Mouse (Mus musculus) olfactory bulb, adult 2 months (tissue): Measurements from ENCODE around the gene Trp53. TPM values are rescaled to one million over a fixed set of nuclear protein-coding genes. Genes with fewer than 3 reads are reported as not detected.
A peak's percentile ranks its signal among the peaks of the same experiment; 100 is the strongest.

Experiments
- H3K27ac ChIP-seq: fragments of 200-500 bp; 2 replicates; pipeline ENCODE4 v1.5.1; 2012; ENCODE audit warnings: low read depth, low read length; ENCODE audit not compliant: insufficient read depth
- H3K4me1 ChIP-seq: fragments of 200-500 bp; 2 replicates; pipeline ENCODE4 v1.6.1; 2012; ENCODE audit warnings: low read length; ENCODE audit not compliant: control insufficient read depth, insufficient read depth
- H3K4me3 ChIP-seq: fragments of 200-500 bp; 2 replicates; pipeline ENCODE4 v1.5.1; 2012; ENCODE audit warnings: mild to moderate bottlenecking, low read depth, low read length, moderate library complexity; ENCODE audit not compliant: insufficient read depth
- CTCF ChIP-seq: fragments of 200-500 bp; IDR thresholded peaks from 2 replicates; pipeline ENCODE4 v1.5.1; 2012; ENCODE audit warnings: low read depth, mild to moderate bottlenecking, low read length, moderate library complexity; ENCODE audit not compliant: insufficient read depth
- POLR2A ChIP-seq: fragments of 200-500 bp; IDR thresholded peaks from 2 replicates; pipeline ENCODE4 v1.6.1; 2012; ENCODE audit warnings: mild to moderate bottlenecking, low read depth, low read length, moderate library complexity; ENCODE audit not compliant: insufficient read depth
- WGBS: fragments of 180-500 bp; shearing (Covaris S2); methylation state at CpG from one replicate; pipeline ENCODE4 v1.1.7; 2018; 5-methylcytosine and 5-hydroxymethylcytosine counted together
- polyA plus RNA-seq: library from polyadenylated mRNA; stranded (reverse); fragments of >200 nt; gene quantifications from 2 replicates; pipeline ENCODE4 v1.2.4, GENCODE M21; 2012; ENCODE audit warnings: low replicate concordance; ENCODE audit not compliant: missing spikeins, insufficient read depth, insufficient read length

Trp53 gene
- polyA plus RNA-seq, 1 experiment, result not detected

DNA sequence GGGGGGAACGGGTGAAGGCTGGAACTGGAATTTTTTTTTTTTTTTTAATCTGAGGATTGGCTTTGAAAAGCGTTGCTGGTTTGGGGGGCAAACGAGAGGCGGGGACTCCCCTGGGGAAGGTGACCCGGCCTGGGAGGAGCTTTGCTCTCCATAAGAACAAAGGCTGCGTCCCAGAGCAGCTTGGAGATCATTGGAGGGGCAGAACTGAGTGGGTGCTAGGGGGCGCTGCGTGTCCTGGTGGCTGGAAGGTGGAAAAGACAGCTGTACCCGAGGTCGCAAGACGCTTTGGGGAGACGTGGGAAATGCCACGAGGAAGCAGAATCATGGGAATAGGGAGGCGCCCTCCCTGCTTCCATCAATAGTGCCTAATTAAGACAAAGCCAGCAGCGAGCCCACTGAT lies 33.1 kb upstream of the Trp53 start:
- under 1% methylated on average over 15 of the region's 15 CpGs for WGBS
- Histone ChIP-seq H3K4me1 (peaks cover 42% of the 10 kb centered on the region), H3K4me3 (peak overlapping the region; percentile 44), H3K27ac (peak overlapping the region; percentile 91)
- peak; percentile 36; the same call in 1 of the 2 replicates for TF ChIP-seq CTCF
- no peak for TF ChIP-seq POLR2A

DNA sequence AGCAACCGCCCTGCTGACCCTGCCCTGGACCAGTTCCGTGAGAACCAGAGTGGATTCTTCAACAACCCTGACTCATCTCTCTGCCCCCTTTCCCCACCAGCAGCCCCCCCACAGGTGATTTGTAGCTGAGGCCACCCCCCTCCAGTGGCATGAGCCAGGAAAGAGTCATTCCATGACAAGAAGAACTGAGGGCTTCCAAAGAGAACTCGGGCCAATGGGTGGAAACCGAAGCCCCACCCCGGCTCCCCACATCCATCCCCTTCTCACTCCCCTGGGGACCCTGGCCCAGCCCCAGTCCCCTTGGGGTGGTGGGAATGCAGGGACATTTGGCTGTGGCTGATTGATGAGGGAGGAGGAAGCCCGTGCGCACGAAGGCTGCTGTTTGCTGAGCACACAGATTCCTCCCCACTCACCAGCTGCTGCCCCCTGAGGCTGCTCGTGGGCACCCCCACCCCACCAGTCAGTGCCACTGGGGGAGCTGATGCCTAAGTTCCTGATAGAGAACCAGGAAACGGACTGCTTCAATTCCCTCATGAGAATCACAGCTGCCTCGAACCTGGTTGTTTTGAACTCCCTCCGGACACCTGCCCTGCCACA lies 31.0 kb upstream of the Trp53 start, which contains the start of gene Dnah2:
TSS of gene Dnah2 (minus strand) at position 51 of the 597 bp plus-strand sequence.
- Histone ChIP-seq H3K27ac (no peak within 1 kb of the TSS), H3K4me3 (no peak within 1 kb of the TSS), H3K4me1 (peaks cover 47% of the 10 kb centered on the region)
- WGBS, result 49% methylated on average over 12 of the region's 12 CpGs
- no peak for TF ChIP-seq POLR2A
- no peak for TF ChIP-seq CTCF

DNA sequence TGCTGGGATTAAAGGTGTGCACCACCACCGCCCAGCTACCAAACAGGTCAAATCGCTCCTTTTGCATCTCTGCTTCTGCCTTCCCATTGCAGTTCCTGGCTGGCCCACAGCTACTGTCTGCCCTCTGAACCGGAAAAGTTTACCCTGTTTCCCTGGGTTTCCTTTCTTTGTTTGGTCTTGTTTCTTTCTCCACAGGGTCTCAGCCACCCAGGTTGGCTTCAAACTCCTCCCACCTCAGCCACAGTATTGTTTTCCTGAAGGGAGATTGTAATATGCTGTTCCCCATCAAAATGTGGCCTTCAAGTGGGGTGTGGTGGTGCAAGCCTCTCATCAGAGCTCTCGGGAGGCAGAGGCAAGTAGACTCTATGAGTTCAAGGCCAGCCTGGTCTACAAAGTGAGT lies 28.8 kb upstream of the Trp53 start:
- Histone ChIP-seq H3K4me3 (no peak overlapping the region), H3K27ac (no peak overlapping the region), H3K4me1 (peaks cover 52% of the 10 kb centered on the region)
- WGBS, result 80% methylated on average over 4 of the region's 4 CpGs
- TF ChIP-seq POLR2A (no peak), CTCF (no peak)

DNA sequence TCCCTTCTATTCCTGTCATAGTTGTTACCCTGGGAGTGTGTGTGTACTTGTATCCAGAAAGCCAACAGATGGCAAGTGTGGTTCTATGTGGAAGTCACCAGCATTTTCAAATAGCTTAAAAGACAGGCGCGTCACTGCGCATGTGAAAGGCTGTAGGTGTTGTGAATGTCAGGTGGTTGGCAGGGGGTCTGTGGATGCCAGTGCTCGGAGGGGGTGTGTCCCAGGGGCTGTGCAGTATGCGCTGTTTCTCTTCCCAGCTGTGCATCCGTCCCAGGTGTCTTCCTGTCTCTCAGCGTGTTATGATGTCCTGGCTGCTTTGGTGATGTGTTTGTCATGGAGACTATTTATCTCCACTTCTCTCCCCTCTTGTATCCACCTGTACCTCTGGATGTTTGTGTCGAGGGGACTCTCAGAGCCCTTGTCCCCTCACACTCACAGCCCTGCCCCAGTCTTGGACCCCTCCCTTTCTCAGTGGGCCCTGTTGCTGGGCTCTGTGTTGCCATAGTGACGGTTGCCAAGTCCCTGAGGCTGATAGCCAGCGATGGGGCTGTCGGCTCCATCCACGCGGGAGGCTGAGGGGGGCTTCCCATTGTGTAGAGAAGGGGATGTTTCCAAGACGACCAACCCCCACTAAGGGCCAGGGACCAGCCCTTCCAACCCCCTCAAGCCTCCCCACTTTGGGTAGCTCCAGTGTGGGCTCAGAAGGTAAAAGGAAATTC lies 27.4 kb upstream of the Trp53 start:
- no peak for TF ChIP-seq POLR2A
- no peak for TF ChIP-seq CTCF
- 14% methylated on average over 14 of the region's 14 CpGs for WGBS
- H3K4me3 ChIP-seq, result no peak overlapping the region
- no peak overlapping the region for H3K27ac ChIP-seq
- H3K4me1 ChIP-seq, result peaks cover 58% of the 10 kb centered on the region

DNA sequence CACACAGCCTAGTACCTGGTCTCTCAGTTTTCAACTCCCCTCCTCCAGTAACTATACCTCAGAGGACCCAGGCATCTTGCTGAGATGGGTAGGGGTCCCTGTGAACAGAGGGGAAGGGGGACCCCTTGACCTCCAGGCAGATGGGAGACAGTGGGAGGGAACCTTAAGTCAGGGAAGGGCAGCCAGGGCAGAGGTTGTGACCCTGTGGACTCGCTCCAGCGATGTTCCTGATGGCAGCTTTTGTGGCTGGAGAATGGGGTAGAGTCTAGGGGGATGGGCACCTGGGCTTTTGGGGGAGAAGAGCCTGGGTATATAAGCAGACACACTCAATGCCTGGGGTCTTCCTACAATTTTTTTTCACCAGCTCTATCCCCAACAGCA lies 26.8 kb upstream of the Trp53 start:
- 15% methylated on average over 2 of the region's 2 CpGs for WGBS
- H3K27ac ChIP-seq, result no peak overlapping the region
- no peak for TF ChIP-seq CTCF
- no peak for TF ChIP-seq POLR2A
- peaks cover 57% of the 10 kb centered on the region for H3K4me1 ChIP-seq
- no peak overlapping the region for H3K4me3 ChIP-seq

DNA sequence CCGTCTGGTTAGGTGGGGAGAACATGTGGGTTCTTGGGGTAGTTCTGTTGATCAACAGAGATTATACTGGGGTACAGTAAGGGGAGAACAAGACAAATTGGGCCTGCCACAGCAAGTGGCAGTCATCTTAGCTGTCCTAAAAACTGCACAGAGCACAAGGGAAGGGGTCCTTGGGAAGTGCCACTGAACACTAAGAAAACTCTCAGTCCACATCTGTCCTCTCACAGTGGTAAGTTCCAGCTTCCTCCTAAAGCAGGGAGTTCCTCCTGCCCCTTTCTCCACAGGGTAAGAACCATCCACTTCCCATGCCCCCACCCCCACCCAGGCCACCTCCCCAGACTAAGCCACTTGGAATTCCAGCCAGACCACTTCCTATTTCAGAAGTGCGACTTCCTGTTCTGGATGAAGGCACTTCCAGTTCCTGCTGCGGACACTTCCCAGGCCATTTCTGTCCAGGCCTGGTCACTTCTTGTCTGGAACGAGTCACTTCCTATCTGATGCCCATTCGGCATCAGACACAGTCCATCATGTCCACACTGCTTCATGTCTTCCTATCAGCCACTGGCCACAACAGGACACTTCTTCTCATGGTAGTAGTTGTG lies 25.5 kb upstream of the Trp53 start:
- WGBS, result 86% methylated on average over 5 of the region's 5 CpGs
- TF ChIP-seq POLR2A (no peak), CTCF (no peak)
- Histone ChIP-seq H3K4me1 (peaks cover 52% of the 10 kb centered on the region), H3K27ac (no peak overlapping the region), H3K4me3 (no peak overlapping the region)

DNA sequence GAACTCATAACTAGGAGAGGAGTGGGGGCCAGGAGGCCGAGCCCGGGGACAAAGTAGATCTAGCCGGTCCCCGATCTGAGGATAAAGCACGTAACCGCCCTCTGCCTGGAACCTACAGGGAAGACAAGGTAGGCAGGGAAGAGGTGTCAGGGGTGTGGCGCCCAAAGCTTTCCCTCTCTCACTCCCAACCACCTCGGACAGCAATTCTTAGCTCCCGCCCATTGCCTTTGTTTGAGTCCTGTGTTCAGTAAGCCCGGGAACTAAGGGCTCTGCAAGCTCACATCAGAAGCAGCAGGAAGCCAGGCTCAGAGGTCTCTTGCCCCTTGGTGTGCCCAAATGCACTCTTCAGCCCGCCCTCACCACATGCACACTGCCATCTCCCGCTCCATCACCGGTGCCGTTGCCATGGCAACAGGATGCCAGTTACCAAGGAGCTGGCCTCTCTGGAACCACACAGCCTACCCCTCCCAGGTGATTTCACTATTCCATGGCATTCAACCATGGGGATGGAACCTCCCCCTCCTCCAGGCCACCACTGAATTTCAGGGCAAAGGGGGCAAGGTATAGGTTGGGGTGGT lies 22.7 kb upstream of the Trp53 start:
- 35% methylated on average over 14 of the region's 14 CpGs for WGBS
- Histone ChIP-seq H3K27ac (no peak overlapping the region), H3K4me1 (peaks cover 67% of the 10 kb centered on the region), H3K4me3 (peak overlapping the region; percentile 16)
- TF ChIP-seq POLR2A (no peak), CTCF (no peak)

DNA sequence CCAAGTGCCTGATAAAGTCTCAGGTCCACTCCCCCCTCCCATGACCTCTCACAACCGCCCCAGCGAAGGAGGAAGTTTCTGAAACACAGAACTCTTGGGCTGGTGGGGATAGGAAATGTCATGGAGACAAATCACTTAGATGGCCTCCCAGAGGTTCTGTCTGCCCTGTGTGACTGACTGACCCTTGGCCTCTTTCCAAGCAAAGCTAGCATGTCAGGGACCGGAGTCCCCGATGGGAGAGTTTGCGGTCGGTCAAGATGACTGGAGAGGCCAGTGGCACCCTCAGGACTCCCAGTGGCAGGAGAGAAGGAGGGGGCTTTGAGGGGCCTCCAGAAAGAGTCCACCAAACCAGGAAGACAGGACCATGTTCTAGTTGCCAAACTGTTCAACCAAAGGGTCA lies 21.4 kb upstream of the Trp53 start:
- WGBS, result 41% methylated on average over 6 of the region's 6 CpGs
- Histone ChIP-seq H3K27ac (no peak overlapping the region), H3K4me1 (peaks cover 57% of the 10 kb centered on the region), H3K4me3 (peak overlapping the region; percentile 56)
- no peak for TF ChIP-seq CTCF
- TF ChIP-seq POLR2A, result no peak

DNA sequence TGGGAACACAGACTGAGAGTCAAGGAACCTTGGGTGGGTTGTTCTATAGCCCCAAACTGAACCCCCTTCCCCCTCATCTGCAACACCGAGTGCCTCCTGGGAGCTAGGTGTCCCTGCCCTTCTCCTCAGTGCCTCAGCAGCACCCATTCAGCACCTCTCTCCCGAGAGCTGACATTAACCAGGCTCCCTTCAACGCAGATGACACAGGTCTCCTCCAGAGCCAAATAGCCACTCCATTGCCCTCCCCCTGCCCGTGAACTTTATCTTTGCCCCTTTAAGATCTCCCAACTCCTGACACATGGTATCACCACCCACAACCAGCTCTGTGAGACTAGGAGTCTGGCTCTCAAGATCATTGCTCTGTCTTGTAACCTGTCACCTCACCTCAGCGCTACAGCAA lies 21.0 kb upstream of the Trp53 start:
- 0 out of 2 replicates have a peak overlapping the region, but pooled peaks have one; percentile 15 for H3K27ac ChIP-seq
- 6% methylated on average over 5 of the region's 5 CpGs for WGBS
- TF ChIP-seq POLR2A, result no peak
- TF ChIP-seq CTCF, result no peak
- H3K4me1 ChIP-seq, result peaks cover 55% of the 10 kb centered on the region
- H3K4me3 ChIP-seq, result peak overlapping the region; percentile 56
